Mouse (Mus musculus): ENCODE data around the gene Gm26727. TPM values are rescaled to one million over a fixed set of nuclear protein-coding genes. Genes with fewer than 3 reads are reported as not detected.
"Not testable (repeated sequence)": the region's sequence is repeated elsewhere in the genome, so short reads cannot be mapped to it uniquely, and the experiment has no call there.

Gene Gm26727
- total and polyA plus RNA-seq, 2 experiments from 2014 or later = not detected

DNA sequence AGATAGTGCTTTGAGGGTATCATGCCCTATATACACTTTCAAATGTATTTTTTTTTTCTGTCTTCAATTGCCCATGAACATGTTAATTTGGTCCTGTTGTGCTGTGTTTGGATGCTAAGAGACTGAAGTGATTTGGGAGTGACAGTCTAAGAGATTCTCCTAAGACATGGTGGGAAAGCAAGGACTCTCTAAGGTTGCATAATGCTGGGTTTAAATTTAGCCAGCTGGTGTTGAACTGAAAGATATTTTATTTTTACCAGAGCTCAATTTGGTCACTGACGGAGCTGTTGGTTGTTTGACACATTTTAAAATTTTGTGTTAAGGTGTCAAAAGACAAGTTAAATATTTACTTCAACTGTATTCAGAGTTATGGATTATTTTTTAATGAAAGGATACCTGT, 13.8 kb upstream of the Gm26727 start:
- Histone ChIP-seq H3K9me3 (ENCODE audit: low read length) (no peaks in the 10 kb centered on the region), H3K27ac (no peak overlapping the region), H3K4me2 (ENCODE audit: low read depth, low read length) (no peak overlapping the region), H3K4me1 (ENCODE audit: insufficient read depth, low read length) (no peaks in the 10 kb centered on the region), H3K27me3 (ENCODE audit: insufficient read depth, low read length) (no peaks in the 10 kb centered on the region), H3K9ac (replicated peaks; ENCODE audit: low read length) (no peak overlapping the region), H3K4me3 (ENCODE audit: low read length) (no peak overlapping the region), H3K36me3 (ENCODE audit: insufficient read depth, low read length) (no peaks in the 10 kb centered on the region)
- no peak for TF ChIP-seq CTCF (IDR thresholded peaks at IDR 0.05; ENCODE audit: low read depth)
- no peak for DNase-seq (ENCODE audit: low spot score)
- ATAC-seq = no peak
- 92% methylated on average over 1 of the region's 1 CpGs for WGBS

DNA sequence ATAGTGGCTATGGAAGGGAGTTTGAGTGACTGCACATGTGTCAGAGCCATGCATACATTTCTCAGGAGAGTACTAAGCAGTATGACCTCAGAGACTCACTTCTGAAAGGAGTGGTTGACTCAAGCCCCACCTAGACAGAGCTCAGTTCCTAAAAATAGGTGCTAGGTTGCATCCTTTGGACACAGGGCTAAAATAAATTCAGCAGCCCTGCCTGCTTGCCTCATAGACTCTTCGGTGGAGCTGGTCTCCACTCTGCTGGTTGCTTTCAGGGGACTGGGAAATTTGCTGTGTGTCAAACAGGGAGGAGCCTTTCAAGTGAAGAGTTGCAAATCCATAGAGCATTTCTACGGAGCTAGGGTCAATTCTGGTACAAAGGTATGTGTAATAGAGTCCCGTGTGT, 12.8 kb upstream of the Gm26727 start, which contains the start of gene Xirp2:
TSS of gene Xirp2 (plus strand) at position 223 of the 400 bp plus-strand sequence.
- TF ChIP-seq CTCF (IDR thresholded peaks at IDR 0.05; ENCODE audit: low read depth) = no peak
- H3K36me3 ChIP-seq (ENCODE audit: insufficient read depth, low read length) = no peaks in the 10 kb centered on the region
- H3K4me2 ChIP-seq (ENCODE audit: low read depth, low read length) = no peak within 1 kb of the TSS
- no peaks in the 10 kb centered on the region for H3K27me3 ChIP-seq (ENCODE audit: insufficient read depth, low read length)
- WGBS = 85% methylated on average over 3 of the region's 3 CpGs
- ATAC-seq (no peak), DNase-seq (ENCODE audit: low spot score) (no peak)
- H3K9ac ChIP-seq (replicated peaks; ENCODE audit: low read length) = no peak within 1 kb of the TSS
- H3K27ac ChIP-seq = no peak within 1 kb of the TSS
- H3K9me3 ChIP-seq (ENCODE audit: low read length) = no peaks in the 10 kb centered on the region
- no peak within 1 kb of the TSS for H3K4me3 ChIP-seq (ENCODE audit: low read length)
- no peaks in the 10 kb centered on the region for H3K4me1 ChIP-seq (ENCODE audit: insufficient read depth, low read length)

DNA sequence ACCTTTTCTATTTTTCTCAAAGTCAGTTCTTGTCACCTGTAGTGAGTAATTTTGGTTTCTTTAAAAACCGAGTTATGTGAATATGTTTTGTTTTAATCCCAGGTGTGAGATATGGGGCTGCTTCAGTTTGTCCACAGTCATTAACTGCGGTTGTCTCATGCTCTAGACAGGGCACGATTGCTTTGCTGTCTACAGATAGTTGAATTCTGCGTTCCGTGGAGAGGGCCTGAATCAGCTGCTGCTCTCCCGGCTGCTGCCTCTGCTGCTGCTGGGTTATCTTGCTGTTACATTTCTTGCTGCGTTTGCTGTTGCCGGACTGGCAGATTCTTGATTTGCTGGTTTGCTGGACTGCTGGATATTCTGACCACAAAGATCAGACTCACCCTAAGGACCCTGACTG, 5.3 kb upstream of the Gm26727 start:
- Histone ChIP-seq H3K9me3 (ENCODE audit: low read length) (no peaks in the 10 kb centered on the region), H3K4me3 (ENCODE audit: low read length) (no peak overlapping the region), H3K4me1 (ENCODE audit: insufficient read depth, low read length) (no peaks in the 10 kb centered on the region), H3K9ac (replicated peaks; ENCODE audit: low read length) (no peak overlapping the region), H3K36me3 (ENCODE audit: insufficient read depth, low read length) (no peaks in the 10 kb centered on the region), H3K27ac (no peak overlapping the region), H3K27me3 (ENCODE audit: insufficient read depth, low read length) (no peaks in the 10 kb centered on the region), H3K4me2 (ENCODE audit: low read depth, low read length) (no peak overlapping the region)
- 91% methylated on average over 8 of the region's 8 CpGs for WGBS
- no peak for ATAC-seq
- no peak for TF ChIP-seq CTCF (IDR thresholded peaks at IDR 0.05; ENCODE audit: low read depth)
- no peak for DNase-seq (ENCODE audit: low spot score)

DNA sequence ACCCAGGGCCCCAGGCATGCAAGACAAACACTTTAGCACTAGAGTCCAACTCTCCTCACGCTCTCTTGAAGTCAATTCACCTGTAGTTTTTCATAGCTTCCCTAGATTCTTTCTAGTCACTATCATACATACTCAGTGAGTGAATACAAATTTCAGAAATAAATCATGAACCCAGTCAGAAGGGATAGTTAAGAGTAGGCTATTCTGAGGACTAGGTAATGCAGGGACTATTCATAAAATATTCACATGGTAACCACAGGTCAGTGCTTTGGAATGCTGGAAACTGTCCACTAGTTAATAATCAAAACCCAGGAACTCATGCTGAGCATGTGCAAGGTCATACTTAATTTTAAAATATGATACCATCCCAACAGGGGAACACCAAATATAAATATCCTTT, 10.2 kb downstream of the Gm26727 start:
- Histone ChIP-seq H3K27me3 (ENCODE audit: insufficient read depth, low read length) (no peaks in the 10 kb centered on the region), H3K36me3 (ENCODE audit: insufficient read depth, low read length) (no peaks in the 10 kb centered on the region), H3K4me3 (ENCODE audit: low read length) (no peak overlapping the region), H3K27ac (no peak overlapping the region), H3K4me1 (ENCODE audit: insufficient read depth, low read length) (no peaks in the 10 kb centered on the region), H3K4me2 (ENCODE audit: low read depth, low read length) (no peak overlapping the region), H3K9me3 (ENCODE audit: low read length) (no peaks in the 10 kb centered on the region), H3K9ac (replicated peaks; ENCODE audit: low read length) (no peak overlapping the region)
- TF ChIP-seq CTCF (IDR thresholded peaks at IDR 0.05; ENCODE audit: low read depth) = no peak
- ATAC-seq (no peak), DNase-seq (ENCODE audit: low spot score) (no peak)
- 90% methylated on average over 1 of the region's 1 CpGs for WGBS

DNA sequence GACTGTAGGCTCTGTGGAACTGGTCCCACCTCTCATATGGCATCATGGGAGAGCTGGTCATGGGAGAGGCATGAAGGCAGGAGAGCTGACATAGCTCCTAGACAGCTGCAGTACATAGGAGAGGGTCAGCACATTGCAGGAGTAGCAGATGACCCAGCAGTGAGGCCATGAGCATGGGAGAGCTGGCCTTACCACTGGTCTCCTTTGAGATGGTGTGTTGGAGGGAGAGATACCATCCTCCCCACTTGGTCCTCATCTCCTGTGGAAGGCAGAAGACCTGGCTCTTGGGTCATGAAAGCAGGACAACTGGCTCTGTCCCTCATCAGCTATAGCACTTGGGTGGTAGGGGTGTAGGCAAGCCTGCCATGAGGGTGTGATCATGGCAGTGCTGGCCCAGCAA, 12.1 kb downstream of the Gm26727 start:
- no peak overlapping the region for H3K9ac ChIP-seq (replicated peaks; ENCODE audit: low read length)
- DNase-seq (ENCODE audit: low spot score) = no peak
- no peaks in the 10 kb centered on the region for H3K36me3 ChIP-seq (ENCODE audit: insufficient read depth, low read length)
- H3K4me2 ChIP-seq (ENCODE audit: low read depth, low read length) = no peak overlapping the region
- no peaks in the 10 kb centered on the region for H3K9me3 ChIP-seq (ENCODE audit: low read length)
- no peak overlapping the region for H3K27ac ChIP-seq
- H3K4me1 ChIP-seq (ENCODE audit: insufficient read depth, low read length) = no peaks in the 10 kb centered on the region
- TF ChIP-seq CTCF (IDR thresholded peaks at IDR 0.05; ENCODE audit: low read depth) = no peak
- no peak overlapping the region for H3K4me3 ChIP-seq (ENCODE audit: low read length)
- no peak for ATAC-seq
- H3K27me3 ChIP-seq (ENCODE audit: insufficient read depth, low read length) = no peaks in the 10 kb centered on the region

DNA sequence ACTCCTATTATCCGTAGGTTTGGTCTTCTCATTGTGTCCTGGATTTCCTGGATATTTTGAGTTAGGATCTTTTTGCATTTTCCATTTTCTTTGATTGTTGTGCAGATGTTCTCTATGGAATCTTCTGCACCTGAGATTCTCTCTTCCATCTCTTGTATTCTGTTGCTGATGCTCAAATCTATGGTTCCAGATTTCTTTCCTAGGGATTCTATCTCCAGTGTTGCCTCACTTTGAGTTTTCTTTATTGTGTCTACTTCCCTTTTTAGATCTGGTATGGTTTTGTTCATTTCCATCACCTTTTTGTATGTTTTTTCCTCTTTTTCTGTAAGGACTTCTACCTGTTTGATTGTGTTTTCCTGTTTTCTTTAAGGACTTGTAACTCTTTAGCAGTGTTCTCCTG, 19.6 kb downstream of the Gm26727 start, which contains the start of gene Gm21830:
TSS of gene Gm21830 (plus strand) at position 301 of the 400 bp plus-strand sequence.
- H3K27ac ChIP-seq; H3K27me3 ChIP-seq (ENCODE audit: insufficient read depth, low read length); DNase-seq (ENCODE audit: low spot score); H3K9ac ChIP-seq (replicated peaks; ENCODE audit: low read length); H3K36me3 ChIP-seq (ENCODE audit: insufficient read depth, low read length); ATAC-seq; H3K4me3 ChIP-seq (ENCODE audit: low read length); H3K9me3 ChIP-seq (ENCODE audit: low read length); H3K4me1 ChIP-seq (ENCODE audit: insufficient read depth, low read length); H3K4me2 ChIP-seq (ENCODE audit: low read depth, low read length): not testable (repeated sequence)
- no CpG with 5 or more reads among the region's 1 CpGs for WGBS

Other genes with a start within 250 kb of the Gm26727 start
- not detected in 2 replicates for gene Gm21830, start 19.5 kb downstream of the Gm26727 start, total RNA-seq (2014; rRNA removed)
- not detected in 2 replicates for gene Gm21830, start 19.5 kb downstream of the Gm26727 start, polyA plus RNA-seq (2015; fragmentation: Nextera tagmentation; extraction: Ambion mirVana)
- gene Xirp2, start 12.8 kb upstream of the Gm26727 start, total RNA-seq (2014; rRNA removed) = 0.04 TPM in 1 of 2 replicates, not detected in the other
- not detected in 2 replicates for gene Xirp2, start 12.8 kb upstream of the Gm26727 start, polyA plus RNA-seq (2015; fragmentation: Nextera tagmentation; extraction: Ambion mirVana)
- 11.5 and 11.8 TPM in 2 replicates for gene B3galt1, start 132.7 kb upstream of the Gm26727 start, total RNA-seq (2014; rRNA removed)
- 47.1 and 51.3 TPM in 2 replicates for gene B3galt1, start 132.7 kb upstream of the Gm26727 start, polyA plus RNA-seq (2015; fragmentation: Nextera tagmentation; extraction: Ambion mirVana)